Mouse (Mus musculus) spleen, adult 12 weeks (tissue): ENCODE measurements around the gene Rexo1.

ENCODE experiments used
- DNase-seq: peaks from one replicate; pipeline ENCODE4 v3.0.0; 2022; ENCODE audit warnings: low spot score

Rexo1 gene

DNA sequence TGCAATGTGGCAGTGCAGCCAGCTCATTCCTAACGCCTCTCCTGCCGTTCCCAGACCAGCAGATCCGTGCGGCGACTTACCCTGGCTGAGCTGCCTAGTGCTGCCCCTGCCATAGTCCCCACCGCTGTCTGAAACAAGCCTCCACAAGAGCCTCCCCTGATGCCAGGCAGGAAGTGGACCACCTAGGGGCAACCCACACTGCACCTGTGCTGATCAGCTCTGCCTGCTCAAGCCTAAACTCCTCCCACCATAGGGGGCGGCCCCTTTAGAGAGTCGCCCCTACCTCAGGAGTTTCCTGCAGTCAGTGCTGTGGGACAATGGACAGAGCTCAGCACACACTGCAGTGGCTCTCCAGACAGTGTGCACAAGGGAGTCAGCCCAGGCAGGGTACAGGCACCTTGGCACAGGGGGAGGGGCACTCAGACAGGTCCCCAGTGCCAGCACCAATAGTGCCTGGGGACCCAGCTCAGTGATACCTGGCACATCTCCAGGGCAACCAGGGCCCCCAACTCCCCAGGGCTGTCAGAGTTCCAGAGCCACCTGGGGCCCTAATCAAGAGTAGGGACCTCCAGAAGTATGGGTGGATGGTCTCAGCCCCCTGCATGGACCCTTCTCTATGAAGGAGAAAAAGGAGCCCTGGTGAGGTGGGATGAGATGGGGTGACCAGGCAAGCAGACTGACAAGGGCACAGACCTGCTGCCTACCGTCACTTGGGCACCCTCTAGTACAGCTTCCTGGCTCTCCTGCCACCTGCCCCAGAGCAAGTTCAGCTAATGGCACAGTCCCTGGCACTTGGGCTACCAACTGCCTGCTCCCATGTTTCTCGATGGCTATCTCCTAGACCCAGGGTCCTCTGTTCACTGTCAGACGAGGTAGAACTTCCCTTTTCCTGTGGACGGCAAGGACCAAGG, 23.5 kb upstream of the Rexo1 start:
- no peak for DNase-seq

DNA sequence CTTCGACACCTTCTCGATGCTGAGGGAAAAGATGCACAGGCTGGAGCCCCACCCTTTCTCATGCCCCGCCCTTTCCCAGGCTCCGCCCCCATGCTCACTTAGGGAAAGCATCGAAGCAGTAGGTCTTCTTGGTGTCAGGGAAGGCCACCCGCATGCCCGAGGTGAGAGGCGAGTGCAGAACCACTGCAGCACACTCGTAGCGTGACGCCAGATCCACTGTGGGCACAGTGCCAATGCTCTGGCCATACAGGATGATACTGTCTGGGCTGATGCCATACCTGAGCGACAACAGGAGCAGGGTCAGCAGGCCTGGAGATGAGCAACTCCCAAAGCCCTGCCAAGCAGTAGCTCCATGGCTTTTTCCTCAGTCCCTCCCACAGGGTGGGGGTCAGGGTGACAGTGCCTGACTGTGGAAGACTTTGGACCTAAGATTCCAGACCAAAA, 22.7 kb upstream of the Rexo1 start:
- DNase-seq, result no peak

DNA sequence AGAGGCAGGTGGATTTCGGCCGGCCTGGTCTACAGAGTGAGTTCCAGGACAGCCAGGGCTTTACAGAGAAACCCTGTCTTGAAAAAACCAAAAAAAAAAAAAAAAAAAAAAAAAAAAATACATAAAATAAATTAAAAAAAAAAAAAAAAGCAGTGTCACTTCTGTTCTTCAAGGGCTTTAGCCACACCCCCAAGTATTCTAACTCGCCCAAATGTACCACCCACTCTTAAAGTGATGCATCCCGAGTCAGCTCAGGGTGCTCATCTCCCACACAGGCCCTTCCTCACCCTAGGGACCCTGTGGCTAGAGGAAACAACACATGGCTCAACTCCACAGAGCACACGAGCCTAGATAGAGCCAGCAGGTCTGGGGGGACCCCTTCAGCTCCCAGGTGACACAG, 21.7 kb upstream of the Rexo1 start:
- DNase-seq, result no peak

DNA sequence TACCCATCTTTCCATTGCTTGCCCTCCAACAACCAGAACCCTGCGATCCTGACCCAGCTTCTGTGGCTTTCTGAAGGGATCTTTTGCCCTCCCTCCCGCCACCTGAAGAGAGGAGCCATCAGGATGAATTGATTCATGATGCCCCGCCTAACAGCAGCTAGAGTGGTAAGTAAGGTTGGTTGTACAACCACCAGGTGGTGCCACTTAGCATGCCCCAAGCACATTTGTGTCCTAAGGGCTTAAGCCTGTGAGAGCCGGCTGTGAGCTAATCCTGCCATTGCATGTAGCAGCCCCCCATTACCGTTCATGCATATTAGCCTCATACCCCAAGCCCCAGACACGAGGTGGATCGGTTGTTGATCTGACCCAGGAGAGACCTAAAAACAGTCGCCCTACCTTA, 17.6 kb upstream of the Rexo1 start:
- peak; percentile 75 for DNase-seq

DNA sequence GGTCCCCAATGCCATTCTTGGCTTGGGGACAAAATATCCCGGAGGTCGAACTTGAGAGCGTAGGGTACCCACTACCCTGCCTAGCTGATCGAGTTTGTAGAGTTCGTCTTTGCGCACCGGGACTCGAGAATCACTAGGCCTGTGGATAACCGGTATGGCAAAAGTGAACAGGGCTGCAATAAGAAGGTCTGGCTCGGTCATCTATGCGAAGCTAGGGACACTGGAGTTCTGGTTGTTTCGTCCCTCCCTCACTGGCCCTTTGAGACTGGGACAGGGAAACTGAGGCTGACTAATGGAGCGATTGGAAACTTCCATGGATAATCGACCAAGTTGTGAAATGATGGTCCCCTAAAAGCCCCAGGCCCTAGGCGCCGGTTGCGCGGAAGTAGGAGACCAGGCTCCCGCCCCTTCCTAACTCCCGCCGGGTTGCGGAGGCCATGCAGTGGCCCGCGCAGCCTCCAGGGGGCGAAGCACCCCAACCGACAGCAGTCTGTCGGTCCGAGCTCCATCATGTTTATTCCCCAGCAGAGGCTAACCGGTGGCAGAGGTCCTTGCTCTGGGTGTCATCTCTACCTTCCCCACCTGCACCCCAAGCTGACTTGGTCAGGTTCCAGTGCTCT, 16.9 kb upstream of the Rexo1 start:
- DNase-seq, result peak; percentile 85

DNA sequence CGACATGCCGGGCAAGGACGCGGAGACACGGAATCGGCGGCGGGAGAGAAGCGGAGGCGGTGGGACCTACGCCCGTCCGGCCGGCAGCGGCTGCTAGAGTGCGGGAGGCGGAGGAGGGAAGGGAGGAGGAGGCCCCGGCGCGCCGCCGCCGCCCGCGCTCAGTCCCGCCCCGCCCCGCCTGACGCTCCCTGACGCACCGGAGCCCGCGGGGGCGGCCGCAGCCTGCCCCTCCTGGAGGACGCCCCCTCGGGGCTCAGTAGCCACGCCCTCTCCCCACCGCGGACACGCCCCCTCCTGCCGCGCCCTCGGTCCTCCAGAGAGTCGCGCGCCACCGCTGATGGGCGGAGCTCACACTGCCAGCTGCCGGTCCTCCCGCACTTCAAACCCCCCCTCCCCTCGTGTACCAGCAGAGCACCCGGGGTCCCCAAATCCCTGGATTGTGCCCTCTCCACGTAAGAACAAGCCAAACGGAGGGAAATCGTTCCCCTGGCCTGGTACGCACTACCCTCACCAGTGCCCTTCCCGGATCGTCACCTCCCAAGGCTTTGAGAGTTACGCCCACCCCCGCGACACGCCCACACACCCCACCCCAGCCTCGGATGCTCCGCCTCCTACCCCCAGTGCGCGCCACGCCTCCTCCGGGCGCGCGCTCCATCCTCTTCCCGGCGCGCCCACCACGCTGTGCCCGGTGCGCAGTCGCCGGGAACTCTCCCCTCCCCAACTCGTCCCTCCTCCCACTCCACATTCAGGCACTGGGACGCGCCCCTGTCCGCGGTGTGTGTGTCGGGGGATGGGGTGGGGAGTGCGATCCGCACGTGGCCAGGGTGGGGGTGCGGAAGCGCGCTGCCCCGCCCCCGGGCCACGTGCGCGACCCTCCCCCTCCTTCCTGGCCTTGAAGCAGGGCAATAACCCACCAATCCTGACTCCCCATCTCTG, 16.1 kb upstream of the Rexo1 start, which contains the start of gene Klf16:
TSS of gene Klf16 (minus strand) at position 127 of the 936 bp plus-strand sequence.
- peak; percentile 100 for DNase-seq

DNA sequence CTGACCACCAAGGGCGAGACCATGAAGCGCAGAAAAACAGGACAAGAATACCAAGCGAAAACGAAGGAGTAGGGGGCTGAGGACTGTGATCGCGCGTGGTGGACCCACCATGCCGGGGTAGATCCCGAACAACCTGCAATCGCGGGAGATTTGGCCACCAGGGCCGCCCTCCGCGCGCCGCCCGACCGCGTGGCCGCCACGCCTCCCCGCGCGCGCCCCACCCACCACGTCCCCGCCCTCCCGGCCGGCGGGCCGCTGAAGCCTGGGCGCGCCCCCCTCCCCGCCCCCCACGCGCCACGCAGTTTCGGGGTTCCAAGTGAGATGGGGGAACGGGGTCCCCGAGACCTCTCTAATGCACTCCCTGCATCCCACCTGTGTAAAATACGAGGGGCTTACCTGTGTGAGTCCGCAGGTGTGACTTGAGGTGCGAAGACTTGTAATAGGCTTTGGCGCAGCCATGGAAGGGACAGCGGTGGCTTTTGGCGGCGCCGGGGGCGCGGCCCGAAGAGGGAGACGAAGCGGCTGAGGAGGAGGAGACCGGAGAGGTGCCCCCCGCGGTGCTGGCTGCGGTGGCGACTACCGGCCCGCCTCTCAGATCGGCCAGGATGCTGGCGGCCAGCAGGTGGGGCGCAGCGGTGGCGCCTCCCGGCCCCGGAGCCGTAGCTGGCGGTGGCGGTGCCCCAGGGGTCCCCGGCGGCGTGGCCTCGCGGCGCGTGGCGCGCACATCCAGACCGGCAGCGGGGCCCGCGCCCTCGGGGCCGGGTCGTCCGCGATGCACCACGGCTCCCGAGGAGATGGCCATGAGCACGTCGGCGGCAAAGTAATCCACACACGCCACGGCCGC, 15.2 kb upstream of the Rexo1 start:
- peak; percentile 66 for DNase-seq

DNA sequence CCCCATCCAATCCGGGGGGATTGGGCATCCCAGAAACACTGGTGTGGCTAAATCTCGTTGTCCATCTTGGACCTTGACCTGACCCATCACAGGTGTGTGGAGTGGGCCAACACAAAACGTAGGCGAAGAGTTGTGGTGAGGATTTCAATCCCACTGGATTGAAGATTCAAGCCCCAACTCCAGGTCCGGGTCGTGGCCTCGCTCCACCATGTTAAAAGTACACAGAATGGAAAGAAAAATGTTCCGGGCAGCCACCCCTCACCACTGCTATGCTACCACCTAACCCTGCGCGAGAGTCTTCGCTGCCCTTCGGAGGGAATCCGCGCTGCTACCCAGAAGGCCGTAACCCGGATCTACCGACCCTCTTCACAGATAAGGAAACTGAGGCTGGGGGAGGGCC, 14.6 kb upstream of the Rexo1 start:
- DNase-seq, result no peak

DNA sequence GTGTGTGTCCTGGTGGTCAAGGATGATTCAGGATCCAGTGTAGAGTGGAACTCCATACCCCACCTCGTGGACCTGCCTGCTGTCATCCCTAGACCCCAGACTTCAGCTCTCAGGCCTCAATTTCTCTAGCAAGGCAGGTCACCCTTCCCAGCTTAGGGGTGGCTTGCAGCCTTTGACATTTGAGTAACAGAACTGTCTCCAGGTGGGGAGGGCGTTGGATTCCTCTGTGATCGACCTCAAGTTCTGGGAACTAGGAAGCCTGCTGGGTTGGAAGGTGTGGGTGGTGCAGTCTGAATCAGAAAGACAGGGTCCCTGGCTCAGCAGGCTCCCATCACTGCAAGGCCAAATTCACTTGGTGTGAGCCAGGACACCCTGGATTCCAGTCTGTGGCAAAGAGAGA, 13.5 kb upstream of the Rexo1 start:
- DNase-seq, result no peak

DNA sequence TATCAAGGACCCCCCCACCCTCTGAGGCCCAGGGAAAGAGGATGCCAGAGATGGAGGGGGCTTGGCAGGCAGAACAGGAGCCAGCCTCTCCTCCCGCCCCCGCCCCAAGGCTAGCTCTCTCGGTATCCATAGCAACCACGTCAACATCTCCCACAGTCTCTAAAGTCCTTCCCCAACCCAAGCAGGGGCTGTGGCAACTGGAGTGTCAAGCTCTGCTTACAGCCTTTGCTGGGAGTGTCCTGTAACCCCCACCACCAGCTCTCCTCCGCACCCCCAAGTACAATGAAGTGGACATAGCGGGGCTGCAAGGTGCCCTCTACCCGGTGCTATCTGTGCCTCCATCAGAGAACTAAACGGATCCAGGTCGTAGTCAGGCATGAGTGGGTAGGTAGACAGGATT, 12.6 kb upstream of the Rexo1 start:
- DNase-seq, result no peak

DNA sequence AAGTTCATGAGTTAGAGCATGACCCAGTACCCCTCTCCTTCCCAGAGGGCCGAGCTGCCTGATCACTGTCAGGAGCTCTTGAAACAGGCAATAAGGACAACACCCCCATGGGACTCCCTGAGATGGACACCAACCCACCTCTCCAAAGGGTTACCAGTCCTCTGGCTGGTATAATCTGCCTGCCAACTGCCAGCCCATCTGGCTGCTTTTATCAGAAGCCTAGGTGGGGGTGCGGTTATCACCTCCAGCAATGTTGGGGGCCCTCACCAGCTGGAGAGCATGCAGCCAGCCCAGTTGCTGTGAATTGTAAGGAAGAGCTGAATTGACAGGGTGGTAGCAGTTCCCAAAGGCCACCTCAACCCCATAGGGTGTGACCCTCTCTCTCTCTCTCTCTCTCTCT, 11.1 kb upstream of the Rexo1 start:
- peak; percentile 46 for DNase-seq

DNA sequence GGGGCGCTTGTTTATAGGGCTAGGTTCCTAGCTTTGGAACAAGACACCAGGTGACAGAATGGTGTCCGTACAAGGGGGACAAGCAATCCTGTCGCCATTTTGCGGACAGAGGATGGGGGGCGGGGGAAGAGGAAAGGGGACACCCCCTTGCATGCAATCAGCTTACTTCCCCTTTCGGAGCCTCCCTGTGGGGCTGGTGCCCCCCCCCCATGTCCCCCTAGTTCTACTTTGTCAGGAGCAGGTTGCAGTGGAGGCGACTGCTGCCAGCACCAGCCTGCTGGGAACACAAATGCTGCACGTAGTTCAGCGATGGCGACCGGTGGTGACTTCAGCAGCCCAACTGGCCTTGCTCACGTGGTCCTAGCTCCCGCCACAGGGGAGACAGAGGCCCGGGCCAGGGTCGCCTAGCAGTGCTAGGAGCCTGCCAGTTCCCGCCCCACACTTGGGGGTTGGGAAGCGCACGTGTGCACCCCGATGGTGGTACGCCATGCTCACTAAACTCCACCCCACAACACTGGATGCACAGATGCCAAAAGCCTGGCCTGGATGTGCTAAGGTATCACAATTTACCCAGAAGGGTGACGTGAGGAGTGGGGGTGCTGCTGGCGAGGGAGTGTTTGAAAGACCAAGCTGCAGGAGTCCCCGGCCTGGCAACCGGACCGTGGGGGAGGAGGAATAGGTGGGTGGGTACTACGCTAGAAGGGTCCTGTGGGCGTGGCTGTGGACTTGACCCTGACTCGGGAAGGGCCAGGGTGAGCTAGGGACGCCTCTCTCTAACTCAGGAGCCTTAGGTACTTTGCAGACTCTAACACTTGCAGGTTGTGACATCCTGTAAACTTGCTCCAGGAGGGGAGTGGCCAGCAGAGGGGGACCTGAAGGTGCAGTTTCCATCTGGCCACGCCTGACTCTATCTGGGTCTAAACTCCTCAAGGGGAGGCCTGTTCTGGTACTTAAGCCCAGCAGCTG, 9.8 kb upstream of the Rexo1 start:
- DNase-seq, result no peak

DNA sequence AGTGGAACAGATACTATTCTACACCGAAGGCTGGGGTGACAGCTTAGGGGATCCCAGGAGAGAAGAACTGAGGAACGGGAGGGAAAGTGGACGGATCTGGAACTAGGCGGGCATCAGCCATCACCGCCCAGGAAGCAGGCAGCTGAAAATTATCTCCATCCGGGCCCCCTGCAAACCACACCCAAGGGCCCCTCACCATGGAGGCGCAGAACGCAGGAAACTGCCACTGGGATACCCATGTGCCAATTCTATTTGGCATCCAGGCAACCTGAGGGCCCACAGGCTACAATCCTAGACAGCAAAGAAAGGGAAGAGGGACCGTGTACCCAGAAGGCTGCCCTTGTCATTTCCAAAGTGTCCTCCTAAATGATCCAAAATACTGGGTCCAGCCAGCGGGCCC, 9.1 kb upstream of the Rexo1 start:
- no peak for DNase-seq

DNA sequence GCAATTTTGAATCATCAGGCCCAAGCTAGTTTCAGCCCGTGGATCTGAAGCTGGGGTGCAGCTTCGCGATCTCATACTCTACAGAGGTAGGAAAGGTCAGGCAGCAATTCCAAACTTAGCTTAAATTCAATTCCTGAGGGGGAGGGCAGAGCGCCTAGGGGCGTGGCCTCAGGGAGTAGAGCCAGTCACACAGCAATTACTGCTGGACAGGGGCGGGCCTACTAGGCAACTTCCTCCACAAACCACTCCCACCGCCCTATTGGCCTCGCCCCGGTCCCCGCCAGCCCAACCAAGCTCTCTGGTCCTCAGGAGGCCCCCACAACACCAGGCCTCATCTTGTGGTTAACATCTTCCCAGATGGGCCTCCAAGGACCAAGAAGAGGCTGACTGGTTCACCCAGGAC, 8.3 kb upstream of the Rexo1 start:
- DNase-seq, result peak; percentile 79

DNA sequence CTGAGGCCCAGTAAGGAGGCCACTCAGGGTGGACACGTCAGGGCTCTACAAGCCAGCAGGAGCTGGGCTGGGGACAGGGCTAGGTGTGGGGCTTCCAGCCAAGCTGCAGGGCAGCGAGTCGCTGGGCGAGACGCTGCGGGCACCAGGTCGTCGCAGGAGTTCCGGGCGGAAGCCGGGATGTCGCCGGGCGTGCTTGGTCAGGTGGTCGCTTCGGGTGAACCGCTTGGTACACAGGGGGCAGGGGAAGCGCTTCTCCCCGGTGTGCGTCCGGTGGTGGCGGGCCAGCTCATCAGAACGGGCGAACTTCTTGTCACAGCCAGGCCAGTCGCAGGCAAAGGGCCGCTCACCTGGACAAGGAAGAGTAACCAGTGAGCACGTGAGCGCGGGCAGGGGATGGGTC, 7.5 kb upstream of the Rexo1 start:
- DNase-seq, result no peak

DNA sequence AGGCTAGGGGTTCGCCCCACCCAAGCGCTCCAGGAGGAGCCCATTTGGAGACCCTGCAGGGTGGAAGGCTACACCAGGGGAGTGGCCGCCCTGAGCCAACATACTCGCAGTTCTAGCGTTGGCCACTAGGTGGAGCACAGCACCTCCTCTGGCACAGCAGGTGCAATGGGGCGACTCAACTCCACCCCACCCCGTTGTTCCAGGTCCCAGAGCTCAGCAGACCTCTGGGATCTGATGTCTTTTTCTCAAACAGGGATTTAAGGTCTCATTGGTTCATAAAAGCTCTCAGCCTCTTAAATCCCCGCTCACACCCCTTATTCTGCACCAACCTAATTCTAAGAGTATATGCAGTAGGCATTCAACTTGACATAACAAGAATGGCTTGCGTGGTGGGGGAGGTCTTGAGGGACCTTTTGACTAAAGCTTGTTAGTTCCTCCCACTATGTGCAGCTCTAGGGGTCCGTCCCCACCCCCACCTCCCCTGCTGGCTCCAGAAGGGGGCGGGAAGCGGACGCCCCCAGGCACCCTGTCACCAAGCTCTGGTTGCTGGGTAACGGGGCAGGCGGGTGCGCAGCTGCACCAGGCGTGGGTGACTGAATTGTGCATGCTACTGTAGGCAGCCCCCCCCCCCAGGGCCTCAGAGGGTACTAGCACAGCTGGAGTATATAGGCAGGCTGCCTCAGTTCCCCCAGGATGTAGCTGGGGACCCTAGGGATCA, 5.2 kb upstream of the Rexo1 start:
- DNase-seq, result peak; percentile 86

DNA sequence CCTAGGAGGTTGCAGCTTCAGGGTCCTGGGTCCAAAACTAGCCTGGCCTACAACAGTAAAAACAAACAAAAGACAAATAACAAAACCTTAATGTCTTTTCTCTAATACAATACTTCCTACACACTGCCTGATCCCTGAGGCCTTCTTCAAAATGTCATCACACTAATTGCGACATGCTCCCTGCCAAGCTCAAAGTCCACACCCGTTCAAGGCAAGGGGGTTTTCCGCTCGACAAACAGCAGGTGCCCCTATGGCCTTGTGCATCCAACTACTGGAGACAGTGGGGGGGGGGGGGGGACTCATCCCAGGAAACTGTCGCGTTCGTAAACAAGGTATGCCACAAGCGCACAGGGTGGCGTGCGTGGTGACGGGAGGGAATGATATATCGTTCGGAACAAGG, 739 bp downstream of the Rexo1 start:
- DNase-seq, result no peak

DNA sequence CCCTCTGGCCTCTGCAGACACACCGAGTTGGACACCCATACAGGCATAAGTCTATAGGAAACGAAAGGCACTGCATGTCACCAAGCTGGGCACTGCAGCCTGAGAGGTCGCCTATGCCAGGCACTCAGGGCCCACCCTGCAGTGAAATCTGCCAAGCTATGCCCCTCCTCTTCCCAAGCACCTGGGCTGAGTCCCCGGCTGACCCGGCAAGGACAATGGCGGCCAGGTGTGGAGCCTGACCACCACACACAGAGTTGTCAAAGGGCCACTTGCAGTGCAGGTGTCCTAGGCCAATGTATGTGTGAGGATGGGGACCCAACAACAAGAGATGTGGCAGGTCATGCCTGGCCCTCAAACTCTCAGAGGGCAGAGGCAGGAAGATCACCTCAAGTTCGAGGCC, 1.9 kb downstream of the Rexo1 start:
- no peak for DNase-seq

DNA sequence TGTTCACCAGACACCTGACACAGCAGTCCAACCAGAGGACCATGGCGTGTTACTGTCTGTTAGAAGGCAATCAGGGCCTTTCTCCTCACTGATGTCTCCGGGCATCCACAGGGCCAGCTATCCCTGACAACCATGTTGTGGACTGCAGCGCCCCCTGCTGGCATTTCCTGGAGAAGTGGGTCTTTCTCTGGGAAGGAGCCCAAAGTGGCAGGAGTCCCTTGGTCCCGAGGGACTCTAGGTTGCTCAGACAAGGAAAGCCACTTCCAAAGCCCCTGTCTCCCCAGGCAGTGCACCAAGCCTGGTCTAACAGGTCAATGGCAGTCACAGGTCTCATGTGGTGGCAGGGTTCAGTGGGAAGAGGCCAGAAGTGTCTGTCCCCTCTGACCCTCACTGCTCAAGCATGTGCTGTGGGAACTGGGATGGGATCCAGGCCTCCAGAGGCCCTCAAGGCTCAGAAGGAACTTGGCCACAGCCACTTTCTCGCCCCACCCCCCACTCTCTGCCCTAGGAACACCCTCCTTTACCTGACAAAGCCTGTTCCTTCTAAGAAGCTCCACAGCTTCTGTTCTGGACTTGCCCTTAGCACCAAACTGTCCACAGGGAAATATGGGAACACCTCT, 3.9 kb downstream of the Rexo1 start:
- DNase-seq, result peak; percentile 78
